In genomic region chr13:30747068-30747467, GRCm38 (mm10) we compare ENCODE assay signal across 28 mouse cellular contexts. TPM values are rescaled to one million over a fixed set of nuclear protein-coding genes. Genes with fewer than 3 reads are reported as not detected.
"Had no signal": no experiment of that assay in that cellular context is flagged by ENCODE, and none has a peak within 500 bp of the region (broad histone marks: within the 10 kb centered on the region; RNA-seq: fewer than 3 reads in every experiment).

No protein-coding gene starts in this region.

- H3K27ac ChIP-seq: embryonic facial prominence, embryonic 10.5 days; embryonic facial prominence, embryonic 12.5 days; embryonic facial prominence, embryonic 13.5 days; embryonic facial prominence, embryonic 15.5 days; forebrain, embryonic 10.5 days; forebrain, embryonic 12.5 days; forebrain, embryonic 13.5 days; forebrain, embryonic 15.5 days; gastrocnemius, adult 2 months; heart, adult 2 months; heart, embryonic 10.5 days had no signal

- H3K9me3 ChIP-seq: embryonic facial prominence, embryonic 10.5 days; embryonic facial prominence, embryonic 12.5 days; embryonic facial prominence, embryonic 13.5 days; embryonic facial prominence, embryonic 15.5 days; forebrain, embryonic 10.5 days; forebrain, embryonic 12.5 days; forebrain, embryonic 13.5 days; forebrain, embryonic 15.5 days; heart, embryonic 10.5 days had no signal

- DNase-seq: cerebellum, adult 9-10 months; cerebellum, adult 9-11 months; cerebellum, postnatal 10 days; cerebellum, postnatal 14 days; cerebellum, postnatal 25 days; cerebellum, postnatal 36 days; embryo, embryonic 11 days; forebrain, postnatal 0 days; gastrocnemius, adult 2 months; gastrocnemius, postnatal 10 days; gastrocnemius, postnatal 14 days; gastrocnemius, postnatal 25 days; gastrocnemius, postnatal 36 days; heart, adult 11 months; heart, adult 18-20 months; heart, adult 2 months had no signal

- H3K4me3 ChIP-seq: embryonic facial prominence, embryonic 10.5 days; embryonic facial prominence, embryonic 12.5 days; embryonic facial prominence, embryonic 13.5 days; embryonic facial prominence, embryonic 15.5 days; erythroblast, embryonic 14.5 days; forebrain, embryonic 10.5 days; forebrain, embryonic 12.5 days; forebrain, embryonic 13.5 days; forebrain, embryonic 15.5 days; gastrocnemius, adult 2 months; heart, adult 2 months; heart, embryonic 10.5 days had no signal

- H3K4me2 ChIP-seq: embryonic facial prominence, embryonic 12.5 days; embryonic facial prominence, embryonic 13.5 days; embryonic facial prominence, embryonic 15.5 days; forebrain, embryonic 12.5 days; forebrain, embryonic 13.5 days; forebrain, embryonic 15.5 days had no signal

- H3K9ac ChIP-seq: embryonic facial prominence, embryonic 12.5 days; embryonic facial prominence, embryonic 13.5 days; embryonic facial prominence, embryonic 15.5 days; forebrain, embryonic 12.5 days; forebrain, embryonic 13.5 days; forebrain, embryonic 15.5 days; forebrain, postnatal 0 days had no signal

- ATAC-seq: forebrain, embryonic 13.5 days; forebrain, embryonic 15.5 days; forebrain, embryonic 16.5 days; forebrain, postnatal 0 days had no signal

- H3K36me3 ChIP-seq: embryonic facial prominence, embryonic 10.5 days; embryonic facial prominence, embryonic 12.5 days; embryonic facial prominence, embryonic 13.5 days; embryonic facial prominence, embryonic 15.5 days; forebrain, embryonic 10.5 days; forebrain, embryonic 12.5 days; forebrain, embryonic 15.5 days; heart, embryonic 10.5 days had no signal

RNA-seq across cellular contexts. Expression of gene Irf4, which starts 2.0 kb away (rescaled TPM):
- polyA plus RNA-seq: embryonic facial prominence, embryonic 11.5 days; erythroblast, embryonic 14.5 days; forebrain, embryonic 10.5 days had no signal
